20 mouse cellular contexts compared by ENCODE assay signal in the genomic region with DNA sequence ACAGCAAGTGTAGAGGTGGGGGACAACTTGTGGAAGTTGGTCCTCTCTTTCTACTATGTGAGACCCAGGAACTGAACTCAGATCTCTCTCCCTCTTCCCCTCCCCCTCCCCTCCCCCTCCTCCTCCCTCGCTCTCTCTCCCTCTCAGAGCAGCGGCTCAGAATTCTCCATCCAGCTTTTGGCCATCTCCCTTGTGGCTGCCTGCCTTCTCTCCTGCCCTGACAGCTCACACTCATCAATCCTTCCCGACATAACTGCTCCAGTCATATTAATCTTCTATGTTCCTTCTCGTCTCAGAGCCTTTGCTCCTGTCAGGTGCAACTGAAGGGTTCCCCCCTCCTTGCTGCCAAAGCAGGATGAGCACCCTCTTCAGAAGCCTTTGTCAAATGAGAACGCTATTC. TPM values are rescaled to one million over a fixed set of nuclear protein-coding genes. Genes with fewer than 3 reads are reported as not detected.
"Had no signal": no experiment of that assay in that cellular context is flagged by ENCODE, and none has a peak within 500 bp of the region (broad histone marks: within the 10 kb centered on the region; RNA-seq: fewer than 3 reads in every experiment).

No protein-coding gene starts in this region.

- DNase-seq: kidney, adult 9 months; kidney, postnatal 4 days; liver; liver, embryonic 13.5 days; liver, postnatal 0 days; lung, postnatal 14 days; right cerebral cortex, adult 18-20 months; right cerebral cortex, postnatal 25 days; thymus, postnatal 4 days had no signal

- H3K27me3 ChIP-seq: limb, embryonic 12.5 days; liver, embryonic 13.5 days; lung, embryonic 15.5 days; neural tube, embryonic 13.5 days had no signal

- H3K4me3 ChIP-seq: layer of hippocampus, adult 2 months; limb, embryonic 12.5 days; liver, embryonic 13.5 days; lung, embryonic 15.5 days; megakaryocyte, embryonic 14.5 days; neural tube, embryonic 13.5 days had no signal

- H3K9me3 ChIP-seq: limb, embryonic 12.5 days; liver, embryonic 13.5 days; lung, embryonic 15.5 days; neural tube, embryonic 13.5 days had no signal

- ATAC-seq: liver, postnatal 0 days had no signal

- H3K4me2 ChIP-seq: limb, embryonic 12.5 days; liver, embryonic 13.5 days; lung, embryonic 15.5 days; neural tube, embryonic 13.5 days had no signal

- H3K27ac ChIP-seq: kidney, postnatal 0 days; layer of hippocampus, adult 2 months; limb, embryonic 12.5 days; liver, embryonic 13.5 days; lung, embryonic 15.5 days; macrophage; neural tube, embryonic 13.5 days had no signal

- H3K4me1 ChIP-seq: liver, embryonic 13.5 days; lung, embryonic 15.5 days; megakaryocyte, embryonic 14.5 days had no signal

- H3K9ac ChIP-seq: limb, embryonic 12.5 days; liver, embryonic 13.5 days; liver, postnatal 0 days; lung, embryonic 15.5 days; neural tube, embryonic 13.5 days had no signal

- H3K36me3 ChIP-seq: limb, embryonic 12.5 days; liver, embryonic 13.5 days; lung, embryonic 15.5 days; neural tube, embryonic 13.5 days had no signal

RNA-seq across cellular contexts. Expression of gene Marco, which starts 46.3 kb away (rescaled TPM):
- total RNA-seq: layer of hippocampus, adult 2 months; layer of hippocampus, postnatal 10 days; left cerebral cortex, postnatal 36 days; monocyte, adult 5-6 weeks had no signal
- polyA plus RNA-seq: kidney, postnatal 0 days; limb, embryonic 12.5 days; small intestine, adult 2 months had no signal
